Mouse (Mus musculus) left cerebral cortex, postnatal 25 days (tissue): Measurements from ENCODE around the gene Grin3b. TPM values are rescaled to one million over a fixed set of nuclear protein-coding genes. Genes with fewer than 3 reads are reported as not detected.
A peak's percentile ranks its signal among the peaks of the same experiment; 100 is the strongest.

Source experiments
- DNase-seq, 2 experiments: peaks; one replicate each; pipeline ENCODE4 v3.0.0; 2022; ENCODE audit warnings: low spot score in 2 of 2, mixed read lengths in 1 of 2
- intact Hi-C: fragments of 180-260 bp; cut with DNase I; formaldehyde crosslinking; loops from one replicate; pipeline ENCODE4 v1.15.1; 2025
- total RNA-seq, 2 experiments: library from RNA; stranded (reverse); gene quantifications; 2 replicates each; pipeline ENCODE4 v1.2.3; 2021

The Grin3b gene
- total RNA-seq, 2 experiments from 2014 or later = 0.14 to 0.23 TPM

- no peak for DNase-seq
These were observed 33.1 kb downstream of the Grin3b start for GRCm38 (mm10) chr10:80003374-80004232.

GRCm38 (mm10) chr10:80004233-80004705, 33.8 kb downstream of the Grin3b start:
- no peak for DNase-seq
- intact Hi-C loops = no loop called here

More at GRCm38 (mm10) chr10:80003374-80004232, 33.1 kb downstream of the Grin3b start:
- intact Hi-C loops = no loop called here

GRCm38 (mm10) chr10:80011740-80012139, 41.2 kb downstream of the Grin3b start:
- intact Hi-C loops = no loop called here
- DNase-seq = no peak

GRCm38 (mm10) chr10:80013609-80014008, 43.1 kb downstream of the Grin3b start:
- DNase-seq = no peak

GRCm38 (mm10) chr10:80014484-80015290, 44.2 kb downstream of the Grin3b start:
- DNase-seq = no peak
- intact Hi-C loops = no loop called here

More at GRCm38 (mm10) chr10:80013609-80014008, 43.1 kb downstream of the Grin3b start:
- intact Hi-C loops = no loop called here

- intact Hi-C loops = no loop called here
- no peak for DNase-seq
These were observed 45.1 kb downstream of the Grin3b start for GRCm38 (mm10) chr10:80015583-80015982.

GRCm38 (mm10) chr10:80016511-80016910, 46.0 kb downstream of the Grin3b start, which contains the start of gene Arhgap45:
Arhgap45 (plus strand) TSS chr10:80016653.
- peak in 1 of 2 experiments; percentile 52 for DNase-seq
- intact Hi-C loops = no loop called here

- intact Hi-C loops = no loop called here
- no peak for DNase-seq
These were observed 46.4 kb downstream of the Grin3b start for GRCm38 (mm10) chr10:80016931-80017330.

- DNase-seq = peak in 1 of 2 experiments; percentile 42
These were observed 46.8 kb downstream of the Grin3b start for GRCm38 (mm10) chr10:80017361-80017760.

GRCm38 (mm10) chr10:80017771-80018170, 47.3 kb downstream of the Grin3b start:
- intact Hi-C loops = no loop called here
- no peak for DNase-seq

More at GRCm38 (mm10) chr10:80017361-80017760, 46.8 kb downstream of the Grin3b start:
- intact Hi-C loops = no loop called here

GRCm38 (mm10) chr10:80018739-80019297, 48.3 kb downstream of the Grin3b start:
- intact Hi-C loops = no loop called here
- DNase-seq = peak in 1 of 2 experiments; percentile 26

GRCm38 (mm10) chr10:80019471-80020131, 49.1 kb downstream of the Grin3b start:
- intact Hi-C loops = no loop called here
- DNase-seq = no peak

GRCm38 (mm10) chr10:80020191-80020590, 49.7 kb downstream of the Grin3b start:
- intact Hi-C loops = no loop called here
- no peak for DNase-seq

- intact Hi-C loops = no loop called here
- no peak for DNase-seq
These were observed 50.2 kb downstream of the Grin3b start for GRCm38 (mm10) chr10:80020603-80021319.

- intact Hi-C loops = no loop called here
These were observed 50.8 kb downstream of the Grin3b start for GRCm38 (mm10) chr10:80021320-80021641.

GRCm38 (mm10) chr10:80022164-80022563, 51.6 kb downstream of the Grin3b start:
- intact Hi-C loops = no loop called here
- DNase-seq = no peak

More at GRCm38 (mm10) chr10:80021320-80021641, 50.8 kb downstream of the Grin3b start:
- DNase-seq = no peak

GRCm38 (mm10) chr10:80022806-80023205, 52.3 kb downstream of the Grin3b start:
- intact Hi-C loops = no loop called here
- DNase-seq = no peak

- intact Hi-C loops = no loop called here
- DNase-seq = no peak
These were observed 53.2 kb downstream of the Grin3b start for GRCm38 (mm10) chr10:80023758-80024157.
